Mouse (Mus musculus): ENCODE data around the gene Srcin1.

Gene Srcin1

DNA sequence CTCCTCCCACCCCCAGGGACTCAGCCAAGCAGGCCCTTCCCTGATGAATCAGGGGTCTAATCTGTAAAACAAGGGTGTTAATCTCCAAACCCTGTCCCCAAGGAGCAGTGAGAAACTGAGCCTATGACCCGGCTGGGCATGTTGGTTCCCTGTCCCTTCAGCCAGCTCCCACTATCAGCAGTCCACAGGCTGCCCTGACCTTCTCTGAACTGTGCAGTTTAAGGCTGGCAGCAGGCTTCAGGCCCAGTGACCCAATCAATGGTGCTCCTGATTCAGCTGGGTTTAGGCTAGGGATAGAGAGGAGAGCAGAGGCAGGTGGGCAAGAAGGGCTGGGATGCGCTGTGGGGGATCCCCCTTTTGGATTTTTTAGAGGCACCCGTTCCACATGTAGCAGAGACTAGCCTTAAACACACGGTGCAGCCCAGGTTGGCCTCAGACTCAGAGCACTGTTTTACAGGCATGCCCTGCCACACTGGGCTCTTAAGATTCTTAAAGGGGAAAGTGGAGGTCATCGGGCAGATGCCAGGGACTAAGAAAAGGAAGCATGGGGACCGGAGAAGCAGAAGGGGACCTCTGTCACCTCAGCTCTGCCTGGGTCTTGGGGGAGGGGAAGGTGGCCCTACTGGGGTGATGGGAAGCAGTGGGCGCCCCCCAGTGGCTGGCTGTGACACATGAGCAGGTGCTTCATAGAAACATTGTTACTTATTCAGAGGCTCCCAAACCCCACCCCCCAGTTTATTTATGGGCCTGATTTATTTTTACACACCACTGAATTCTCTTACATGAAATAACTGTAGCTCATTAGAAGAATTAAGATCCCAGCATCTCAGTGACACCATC, 19.2 kb downstream of the Srcin1 start:
- DNase-seq (ENCODE audit: low spot score in 2 of 2) = peak; percentile 46 to 85

DNA sequence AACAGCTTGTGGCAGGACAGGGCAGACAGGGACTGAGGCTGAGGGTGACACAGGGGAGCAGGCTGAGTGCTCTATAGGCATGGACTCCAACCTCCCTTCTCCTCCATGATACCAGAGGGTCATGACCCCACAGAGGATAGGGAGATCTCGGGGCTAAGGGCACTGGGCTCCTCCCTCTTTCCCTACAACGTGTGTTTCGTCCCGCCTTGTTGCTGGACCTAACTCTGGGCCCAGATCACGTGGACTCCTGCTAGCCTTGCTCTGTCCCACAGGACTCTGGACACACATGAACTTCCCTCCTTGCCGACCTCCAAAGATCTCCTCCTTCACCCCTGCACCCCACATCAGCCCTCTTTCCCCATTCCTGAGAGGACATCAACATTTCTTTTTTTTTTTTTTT, 20.8 kb downstream of the Srcin1 start:
- DNase-seq (ENCODE audit: low spot score in 2 of 2) = no peak

DNA sequence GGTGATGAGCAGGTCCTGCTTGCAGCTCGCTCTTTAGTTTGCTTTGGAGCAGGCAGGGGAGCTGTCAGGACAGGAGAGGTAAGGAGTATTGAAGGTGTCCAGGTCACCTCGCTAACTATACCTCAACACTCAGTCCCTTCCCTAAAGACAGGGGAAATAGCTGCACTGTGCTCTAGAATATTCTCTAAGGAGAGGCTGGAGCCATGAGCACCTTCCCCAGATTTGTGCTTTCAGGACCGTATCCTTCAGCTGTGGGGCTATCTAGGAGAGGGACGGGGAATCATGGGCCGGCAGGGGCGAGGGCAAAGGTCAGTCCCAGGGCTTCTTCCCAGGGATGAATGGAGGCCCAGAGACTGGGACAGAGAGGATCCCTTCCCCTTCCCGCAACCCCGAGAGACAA, 23.8 kb downstream of the Srcin1 start:
- no peak for DNase-seq (ENCODE audit: low spot score in 2 of 2)

DNA sequence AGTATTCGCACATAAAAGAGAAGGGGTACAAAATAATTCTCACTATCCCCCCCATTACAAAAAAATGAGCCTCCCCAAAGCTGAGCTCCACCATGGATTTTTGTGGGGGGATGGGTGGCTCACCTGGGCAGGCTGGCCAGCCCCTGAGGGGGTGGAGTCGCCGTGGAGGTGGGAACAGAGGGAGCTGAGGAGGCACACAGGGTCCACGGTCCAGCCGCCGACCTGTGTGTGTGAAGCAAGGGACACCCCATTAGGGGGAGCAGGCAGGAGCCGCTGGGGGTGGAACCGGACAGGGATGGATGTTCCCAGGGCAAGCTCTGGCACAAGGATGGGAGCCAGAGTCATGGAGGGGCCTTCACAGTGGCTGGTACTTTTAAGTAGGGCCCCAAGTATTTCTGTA, 27.2 kb downstream of the Srcin1 start:
- no peak for DNase-seq (ENCODE audit: low spot score in 2 of 2)

DNA sequence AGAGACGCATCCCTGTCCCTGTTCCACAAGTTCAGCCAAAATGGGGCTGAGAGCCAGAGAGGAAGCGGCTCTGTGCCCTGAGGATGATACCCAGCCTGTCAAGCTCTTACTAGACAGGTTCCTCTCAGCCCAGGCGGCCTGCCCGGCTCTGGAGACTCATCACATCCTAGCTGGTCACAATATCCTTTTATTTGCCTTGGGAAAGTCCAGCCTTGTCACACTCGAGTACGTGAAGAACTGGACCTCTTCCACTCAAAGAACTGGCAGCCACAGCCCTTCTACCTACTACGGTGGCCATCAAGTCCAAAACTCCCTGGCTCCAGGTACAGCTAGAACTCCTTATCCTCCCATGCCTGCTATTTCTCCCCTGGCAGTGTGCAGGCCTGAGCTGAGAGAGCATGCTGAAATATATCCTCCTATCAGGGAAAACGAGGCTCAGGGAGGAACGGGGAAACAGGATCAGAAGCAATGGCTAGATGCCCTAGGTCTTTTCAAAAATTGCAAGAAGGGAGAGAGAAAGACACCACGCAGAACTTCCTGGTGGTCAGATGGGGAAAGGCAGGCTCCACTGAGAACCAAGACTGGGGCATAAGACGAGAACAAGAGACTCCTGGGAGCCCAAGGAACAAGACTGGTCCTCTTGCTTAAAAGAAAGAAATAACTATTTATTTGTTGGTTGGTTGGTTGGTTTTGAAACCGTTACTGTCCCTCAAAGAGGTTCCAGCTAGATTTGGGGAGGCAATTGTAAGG, 27.9 kb downstream of the Srcin1 start:
- no peak for DNase-seq (ENCODE audit: low spot score in 2 of 2)

DNA sequence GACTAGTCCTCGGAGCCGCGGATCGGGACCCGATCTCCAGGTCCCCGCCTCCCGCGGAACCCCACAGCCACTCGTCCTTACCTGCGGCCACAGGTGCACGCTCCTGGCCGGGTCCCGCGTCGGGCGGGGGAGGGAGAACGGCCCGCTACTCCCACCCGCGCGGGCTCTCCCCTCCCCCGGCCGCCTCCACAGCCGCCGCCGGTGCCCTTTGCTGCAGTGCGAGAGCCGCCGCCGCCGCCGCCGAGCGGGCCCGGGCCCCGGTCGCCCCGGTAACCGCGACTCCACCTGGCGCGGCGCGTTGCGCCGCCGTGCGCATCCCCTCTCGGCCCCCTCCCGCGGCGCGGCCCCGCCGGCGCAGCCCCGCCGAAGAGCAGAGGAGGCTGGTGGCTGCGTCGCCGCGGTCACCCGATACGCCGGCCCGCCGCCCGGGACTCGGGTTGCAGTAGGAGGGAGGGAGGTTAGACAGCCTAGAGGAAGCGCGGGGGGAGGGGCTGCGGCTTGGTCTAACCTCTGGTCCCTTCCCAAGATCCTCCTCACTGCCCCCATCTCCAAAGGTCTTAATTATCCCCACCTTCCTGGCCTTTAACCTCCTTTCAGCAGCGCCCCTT, 29.1 kb downstream of the Srcin1 start:
- DNase-seq (ENCODE audit: low spot score in 2 of 2) = no peak

DNA sequence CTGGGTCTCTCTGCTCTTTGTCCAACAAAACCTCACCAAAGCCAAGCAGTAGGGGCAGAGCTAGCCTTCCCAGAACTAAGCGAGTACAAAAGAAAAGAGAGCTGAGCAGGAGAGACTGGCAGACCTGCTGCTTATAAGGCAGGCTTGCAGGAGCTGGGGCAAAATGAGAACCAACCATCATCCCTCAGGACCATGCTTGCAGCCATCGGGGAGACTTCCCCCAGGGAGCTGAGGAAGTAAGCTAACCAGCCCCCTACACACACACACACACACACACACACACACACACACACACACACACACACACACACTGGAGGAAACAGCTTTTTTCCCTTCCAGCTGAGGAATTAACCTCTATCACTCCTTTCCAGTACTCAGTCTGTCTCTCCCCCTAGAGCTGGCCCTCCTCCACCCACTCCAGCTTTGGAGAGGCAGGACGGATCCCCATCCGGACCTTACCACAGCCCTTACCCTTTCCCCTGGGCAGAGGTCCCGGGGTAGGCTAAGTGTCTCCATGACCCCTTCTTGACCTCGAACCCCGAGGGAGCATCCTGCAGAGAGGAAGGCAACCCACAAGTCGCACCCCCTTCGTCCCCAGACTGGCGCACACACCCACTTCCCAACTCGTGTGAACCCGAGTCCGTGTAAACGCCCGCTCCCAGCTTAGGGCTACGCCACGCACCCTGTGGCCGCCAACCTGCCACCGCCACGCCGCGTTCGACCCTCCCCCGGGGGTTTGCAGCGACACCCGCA, 30.0 kb downstream of the Srcin1 start:
- no peak for DNase-seq (ENCODE audit: low spot score in 2 of 2)

DNA sequence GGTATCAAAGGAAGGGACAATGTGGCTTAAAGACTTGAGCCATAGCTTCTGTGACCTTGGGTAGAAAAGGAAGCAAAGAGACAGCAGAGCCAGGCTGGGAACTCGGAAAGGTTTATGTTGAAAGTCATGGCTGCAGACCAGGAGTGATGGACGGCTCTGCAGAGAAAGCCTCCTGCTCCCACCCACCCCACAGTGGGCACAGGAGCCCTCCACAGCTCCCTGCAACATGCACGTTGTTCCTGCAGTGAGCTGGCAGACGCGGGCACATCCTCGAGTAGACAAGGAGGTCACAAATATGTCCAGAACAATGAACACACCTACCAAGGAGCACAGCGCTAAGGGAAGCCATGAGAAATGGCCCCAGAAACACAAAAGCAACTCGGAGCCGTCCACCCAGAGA, 32.1 kb downstream of the Srcin1 start:
- DNase-seq (ENCODE audit: low spot score in 2 of 2) = no peak

DNA sequence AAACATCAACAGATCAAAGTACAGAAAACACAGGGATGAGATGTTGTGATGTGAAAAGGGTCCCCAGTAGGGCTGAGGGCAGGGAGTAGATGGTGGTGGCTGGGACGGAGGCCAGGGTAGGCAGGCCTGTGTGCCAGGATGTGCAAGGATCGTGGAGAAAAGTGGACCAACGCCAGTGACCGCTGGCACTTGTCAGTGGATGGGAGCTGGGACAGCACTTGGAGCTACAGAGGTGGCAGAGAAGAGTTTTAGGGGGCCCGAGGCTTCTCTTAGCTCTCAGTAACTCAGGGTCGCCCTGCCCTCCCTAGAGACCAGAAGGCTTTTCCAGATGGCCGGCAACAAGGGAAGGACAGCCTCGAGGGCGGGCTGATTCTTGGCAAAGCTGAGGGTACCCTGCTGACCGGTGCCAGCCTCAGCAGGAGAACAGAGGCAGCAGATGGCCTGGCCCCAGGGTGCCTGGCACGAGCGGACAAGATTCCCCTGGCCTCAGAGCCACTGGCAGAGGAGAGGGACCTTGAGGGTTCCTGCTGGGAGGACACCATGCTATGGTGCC, 32.7 kb downstream of the Srcin1 start:
- no peak for DNase-seq (ENCODE audit: low spot score in 2 of 2)

DNA sequence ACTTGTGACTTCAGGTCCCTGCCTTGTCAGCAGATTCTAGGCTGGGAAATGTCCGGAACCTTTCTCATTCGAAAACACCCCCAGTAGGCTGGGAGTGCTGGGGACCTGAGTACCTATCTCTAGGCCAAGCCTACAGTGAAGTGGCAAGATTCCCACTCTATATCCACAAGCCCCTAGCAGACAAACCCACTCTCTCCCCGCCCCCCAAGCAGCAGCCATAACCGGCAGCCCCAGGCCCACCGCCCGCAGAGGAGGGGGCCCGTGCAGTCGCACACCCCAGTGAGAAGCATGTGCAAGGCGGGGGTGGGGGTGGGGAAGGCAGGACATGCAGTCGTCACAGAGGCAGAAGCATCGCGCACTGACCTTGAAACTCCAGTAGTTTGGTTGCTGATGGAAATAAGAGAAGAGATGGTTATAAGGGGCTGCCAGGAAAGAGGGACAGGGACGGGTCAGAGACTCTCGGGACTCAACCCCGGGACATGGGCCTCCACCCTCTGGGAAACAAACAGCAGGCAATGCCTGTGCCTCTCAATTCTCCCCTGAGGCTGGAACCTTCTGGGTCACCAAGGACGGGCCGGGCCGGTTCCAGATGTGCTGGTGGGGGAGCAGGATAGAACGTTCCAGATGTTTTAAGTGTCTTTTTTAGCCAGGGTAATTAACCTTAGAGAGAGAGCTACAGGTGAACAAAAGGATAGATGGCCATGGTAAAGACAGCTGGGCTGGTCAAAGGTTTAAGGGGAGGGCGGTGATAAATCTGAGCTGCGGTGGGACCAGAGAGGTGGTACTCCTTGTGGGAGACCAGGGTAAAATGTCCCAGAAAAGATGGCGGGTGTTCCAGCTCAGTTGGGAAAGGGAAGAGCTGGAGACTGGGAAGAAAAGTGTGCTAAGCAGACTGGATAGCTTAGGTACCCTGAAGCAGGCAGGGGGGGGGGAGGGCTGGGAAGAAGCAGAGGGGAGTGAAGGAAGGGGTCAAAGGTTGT, 33.5 kb downstream of the Srcin1 start:
- DNase-seq (ENCODE audit: low spot score in 2 of 2) = no peak

DNA sequence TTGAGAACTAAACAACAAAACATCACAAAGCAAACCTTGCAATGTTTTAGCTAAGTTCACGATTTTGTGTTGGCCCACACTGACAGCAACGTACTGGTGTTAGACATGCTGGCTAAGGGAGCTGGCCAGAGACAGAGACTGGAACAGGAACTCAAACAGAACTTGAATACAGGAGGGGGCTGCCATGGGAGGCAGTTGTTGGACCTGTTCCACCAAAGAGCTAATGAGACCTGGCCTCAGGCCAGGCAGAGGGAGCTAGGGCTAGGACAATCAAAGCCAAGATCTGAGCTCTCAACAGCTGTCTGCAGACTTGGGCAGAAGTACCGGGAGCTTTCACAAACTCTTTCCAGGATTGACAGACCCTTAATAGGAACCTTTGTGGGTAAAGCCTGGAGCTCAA, 35.4 kb downstream of the Srcin1 start:
- DNase-seq (ENCODE audit: low spot score in 2 of 2) = no peak

DNA sequence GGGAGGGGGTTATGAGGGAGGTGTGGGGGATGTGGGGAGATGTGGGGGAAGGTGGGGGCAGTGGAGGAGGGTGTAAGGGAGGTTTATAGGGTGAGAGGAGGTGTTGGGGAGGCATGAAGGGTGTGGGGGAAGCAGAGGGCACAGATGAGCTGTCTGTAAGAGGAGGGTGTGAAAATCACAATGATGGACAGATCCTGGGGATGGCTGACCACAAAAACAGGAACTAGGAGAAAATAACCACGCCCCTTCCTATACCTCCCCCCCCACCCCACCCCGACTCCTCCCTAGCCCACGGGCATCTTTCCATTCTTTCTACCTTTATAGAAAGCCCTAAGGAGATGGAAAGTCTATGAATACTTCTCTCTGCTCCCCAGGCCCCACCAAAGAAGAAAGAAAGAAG, 35.9 kb downstream of the Srcin1 start:
- no peak for DNase-seq (ENCODE audit: low spot score in 2 of 2)

DNA sequence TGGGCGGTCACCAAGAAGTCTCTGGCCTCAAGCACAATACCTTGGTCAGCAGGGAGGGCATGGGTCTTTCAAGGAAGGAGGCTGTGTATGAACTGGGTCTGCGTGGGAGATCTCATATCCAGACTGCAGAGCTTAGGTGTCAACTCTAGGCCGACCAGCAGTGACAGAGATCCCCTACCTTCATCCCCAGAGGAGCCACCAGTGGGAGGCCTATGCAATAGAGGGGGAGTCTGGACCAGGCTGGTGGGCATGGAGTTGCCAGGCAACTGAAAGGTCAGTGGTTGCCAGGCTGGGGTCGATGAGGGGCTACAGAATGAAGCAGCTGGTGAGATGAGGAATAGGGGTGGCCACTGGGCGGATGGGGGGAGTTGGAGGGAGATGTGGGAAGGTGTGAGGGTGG, 36.4 kb downstream of the Srcin1 start:
- DNase-seq (ENCODE audit: low spot score in 2 of 2) = no peak

DNA sequence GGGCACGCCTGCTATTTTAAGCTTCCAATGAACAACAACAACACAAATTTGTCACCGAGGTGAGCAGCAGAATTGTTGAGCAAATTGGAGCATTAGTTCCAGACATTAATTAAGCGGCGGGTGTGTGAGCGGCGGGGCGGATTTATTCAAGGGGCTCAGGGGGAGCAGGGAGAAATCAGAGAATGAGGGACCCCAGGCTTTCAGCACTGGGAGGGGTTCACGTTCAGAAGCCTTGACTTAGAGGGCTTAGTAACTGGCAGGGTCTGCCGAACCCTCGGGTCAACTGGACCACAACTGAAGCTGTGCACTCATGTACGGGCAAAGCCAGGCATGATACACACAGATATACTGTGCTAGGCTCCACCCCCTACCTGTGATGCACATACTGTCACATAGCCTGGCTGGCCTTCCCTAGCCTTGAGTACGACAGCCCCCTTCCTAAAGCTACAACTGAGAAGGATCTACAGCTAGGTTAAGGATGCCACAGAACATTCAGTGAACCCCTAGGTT, 38.4 kb downstream of the Srcin1 start:
- DNase-seq (ENCODE audit: low spot score in 2 of 2) = no peak

DNA sequence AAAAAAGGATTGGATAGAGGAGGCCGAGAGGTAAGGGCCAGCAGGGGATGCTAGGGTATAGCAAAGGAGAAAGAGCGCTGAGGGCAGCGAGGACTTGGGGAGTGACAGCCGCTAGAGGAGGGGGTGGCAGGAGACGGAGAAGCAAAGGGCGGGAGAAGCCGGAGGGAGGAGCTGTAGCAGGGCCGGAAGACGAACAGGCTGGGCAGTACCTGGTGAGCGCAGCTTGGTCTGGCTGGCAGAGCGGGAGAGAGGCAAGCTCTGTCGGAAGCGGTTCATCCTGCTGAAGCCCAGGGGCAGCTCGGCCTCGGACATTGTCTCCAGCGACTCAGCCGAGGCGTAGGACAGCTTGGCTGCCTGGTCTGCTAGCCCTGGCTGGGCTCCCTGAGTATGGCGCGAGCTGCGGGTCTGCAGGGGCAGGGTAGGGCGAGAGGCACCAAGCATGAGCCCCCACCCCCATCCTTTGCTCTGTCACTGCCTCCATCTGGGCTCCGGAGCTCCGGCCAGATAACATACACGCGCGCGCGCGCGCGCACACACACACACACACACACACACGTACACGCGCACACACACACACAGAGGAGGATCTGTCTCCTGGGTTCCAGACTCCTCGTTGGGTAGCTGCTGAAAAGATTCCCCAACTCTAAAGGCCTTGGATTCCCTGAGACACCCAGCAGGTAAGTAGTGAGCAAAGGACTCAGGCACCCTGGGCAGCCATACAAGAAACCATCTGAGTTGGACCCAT, 39.0 kb downstream of the Srcin1 start:
- no peak for DNase-seq (ENCODE audit: low spot score in 2 of 2)

DNA sequence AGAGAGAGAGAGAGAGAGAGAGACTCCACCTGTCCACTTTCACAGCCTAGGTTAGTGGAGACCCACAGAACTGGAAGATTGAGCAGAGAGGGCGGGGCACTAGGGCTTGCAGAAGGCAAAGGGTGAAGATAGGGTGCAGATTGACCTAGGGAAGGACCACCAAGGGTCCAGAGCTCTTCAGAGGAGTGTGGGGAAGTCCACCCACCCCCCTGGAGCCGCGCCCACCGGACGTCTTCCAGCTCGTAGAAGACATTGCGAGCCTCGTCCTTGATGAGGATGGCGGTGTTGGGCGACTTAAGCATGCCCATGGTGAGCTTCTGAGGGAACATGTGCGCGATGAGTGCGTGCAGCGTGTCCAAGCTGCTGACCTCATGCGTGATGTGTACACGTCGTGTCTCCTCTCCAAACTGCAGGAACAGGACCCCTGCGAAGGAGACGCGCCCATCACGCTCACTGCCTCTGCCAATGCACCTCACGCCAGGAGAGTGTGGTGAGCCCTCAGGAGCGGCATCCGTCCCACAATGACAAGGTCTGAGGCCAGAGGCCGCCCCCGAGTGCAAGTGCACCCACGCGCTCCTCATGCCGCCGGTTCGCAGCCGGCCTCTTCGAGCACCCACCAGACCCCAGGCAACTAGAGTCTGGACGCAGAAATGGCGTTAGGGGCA, 39.8 kb downstream of the Srcin1 start:
- DNase-seq (ENCODE audit: low spot score in 2 of 2) = no peak

DNA sequence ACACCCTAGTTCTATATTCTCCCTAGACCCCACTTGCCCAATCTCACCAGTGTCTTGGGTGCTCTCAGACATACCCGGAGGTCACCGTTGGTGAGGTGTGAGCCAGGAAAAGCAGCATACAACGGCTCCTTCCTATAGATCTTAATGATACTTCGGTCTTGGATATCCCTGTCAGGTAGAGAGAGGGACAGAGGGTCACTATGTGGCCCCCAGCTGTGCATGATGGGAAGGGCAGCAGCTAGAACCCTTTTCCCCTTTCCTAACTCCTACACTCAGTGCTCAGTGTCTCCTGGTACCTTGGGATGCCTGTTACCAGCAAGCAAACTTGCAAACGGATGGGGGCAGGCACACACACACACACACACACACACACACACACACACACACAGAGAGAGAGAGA, 40.3 kb downstream of the Srcin1 start:
- DNase-seq (ENCODE audit: low spot score in 2 of 2) = no peak

DNA sequence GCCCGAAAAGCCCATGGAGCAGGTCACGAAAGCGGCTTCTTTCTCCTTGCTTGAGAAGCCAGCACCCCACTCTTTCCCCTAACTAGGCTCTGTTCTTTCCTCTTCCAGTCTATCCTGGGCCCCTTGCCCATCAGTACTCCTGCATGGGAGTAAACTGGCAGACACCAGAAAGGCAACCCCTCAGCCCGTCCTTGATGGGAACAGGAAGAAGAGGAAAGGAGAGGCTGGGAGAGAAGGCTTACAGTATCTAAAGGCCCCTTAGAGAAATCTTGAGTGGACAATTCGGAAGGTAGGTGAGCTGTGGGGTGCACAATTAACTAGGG, 40.7 kb downstream of the Srcin1 start:
- no peak for DNase-seq (ENCODE audit: low spot score in 2 of 2)

Measured in spleen, postnatal 10 days (tissue).